Mouse (Mus musculus) CD8-positive naive resting alpha-beta T cell, adult 2 months (primary cell): ENCODE results near the gene Fut7.
A peak's percentile ranks its signal among the peaks of the same experiment; 100 is the strongest.
"Not testable (repeated sequence)": the region's sequence is repeated elsewhere in the genome, so short reads cannot be mapped to it uniquely, and the experiment has no call there.

Experiments
- DNase-seq, 2 experiments: peaks; one replicate each; pipeline ENCODE4 v3.0.0; 2022; ENCODE audit warnings: low read depth in 2 of 2, low spot score in 2 of 2

Fut7 gene

GRCm38 (mm10) chr2:25422587-25423410 is at the start of gene Fut7:
Gene Fut7, plus strand, starts transcription at chr2:25423267.
- DNase-seq = peak; percentile 35 to 43

GRCm38 (mm10) chr2:25373431-25373830 is 49.6 kb upstream of the Fut7 start:
- DNase-seq = no peak

DNA sequence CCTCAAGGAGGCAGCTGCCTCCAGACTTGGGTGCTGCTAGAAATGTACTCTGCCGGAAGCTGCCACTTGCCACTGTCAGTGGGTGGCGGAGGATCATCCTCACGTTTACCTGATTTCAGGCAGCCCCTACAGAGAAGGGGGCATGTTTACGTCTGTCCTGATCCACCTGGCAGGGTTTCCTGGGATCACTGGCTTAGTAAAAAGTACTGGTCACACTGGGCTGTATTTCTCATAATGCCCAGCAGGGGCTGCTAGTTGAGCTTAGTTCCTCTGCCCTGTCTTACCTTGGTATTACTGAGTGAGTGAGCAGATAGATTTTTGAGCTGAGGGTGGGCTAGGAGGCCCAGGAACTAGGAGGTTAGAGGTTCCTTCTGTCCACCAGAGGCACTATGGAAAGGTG is 46.5 kb upstream of the Fut7 start:
- peak in 1 of 2 experiments; percentile 42 for DNase-seq

DNA sequence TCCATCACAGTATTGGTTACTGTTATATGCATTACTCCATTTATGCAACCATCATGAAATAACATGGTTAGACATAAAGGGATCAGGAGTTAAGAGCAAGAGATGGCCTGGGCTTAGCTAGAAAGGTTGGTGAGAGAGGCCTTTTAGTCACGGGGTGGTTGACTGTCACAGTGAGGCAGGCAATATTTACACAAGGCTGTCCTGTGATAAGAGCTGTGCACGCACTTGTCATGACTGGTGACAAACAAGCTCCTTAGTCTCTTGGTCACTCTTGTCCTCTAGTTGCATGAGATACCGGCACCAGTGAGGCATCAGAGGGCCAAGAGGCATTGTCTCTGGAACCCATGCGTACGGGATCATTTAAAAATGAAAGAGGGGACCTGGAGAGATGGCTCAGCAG is 38.6 kb upstream of the Fut7 start:
- no peak for DNase-seq

DNA sequence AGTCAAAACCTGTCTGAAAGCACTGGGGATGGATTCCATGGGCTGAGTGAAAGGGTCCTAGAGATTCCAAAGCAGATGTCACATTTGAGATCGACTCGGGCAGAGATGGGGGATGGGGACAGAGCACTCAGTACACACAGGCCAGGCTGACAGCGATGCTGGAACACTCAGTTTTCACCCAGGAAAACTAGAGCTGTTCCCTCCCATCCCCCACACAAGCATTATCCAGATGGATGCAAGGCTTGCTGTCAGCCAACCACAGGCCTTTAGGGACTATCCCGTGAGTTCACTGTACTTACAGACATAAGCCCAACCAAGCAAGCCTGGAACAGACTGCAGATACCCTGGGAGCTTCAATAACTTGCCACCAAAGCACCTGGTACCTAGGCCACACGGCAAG is 31.8 kb upstream of the Fut7 start:
- no peak for DNase-seq

DNA sequence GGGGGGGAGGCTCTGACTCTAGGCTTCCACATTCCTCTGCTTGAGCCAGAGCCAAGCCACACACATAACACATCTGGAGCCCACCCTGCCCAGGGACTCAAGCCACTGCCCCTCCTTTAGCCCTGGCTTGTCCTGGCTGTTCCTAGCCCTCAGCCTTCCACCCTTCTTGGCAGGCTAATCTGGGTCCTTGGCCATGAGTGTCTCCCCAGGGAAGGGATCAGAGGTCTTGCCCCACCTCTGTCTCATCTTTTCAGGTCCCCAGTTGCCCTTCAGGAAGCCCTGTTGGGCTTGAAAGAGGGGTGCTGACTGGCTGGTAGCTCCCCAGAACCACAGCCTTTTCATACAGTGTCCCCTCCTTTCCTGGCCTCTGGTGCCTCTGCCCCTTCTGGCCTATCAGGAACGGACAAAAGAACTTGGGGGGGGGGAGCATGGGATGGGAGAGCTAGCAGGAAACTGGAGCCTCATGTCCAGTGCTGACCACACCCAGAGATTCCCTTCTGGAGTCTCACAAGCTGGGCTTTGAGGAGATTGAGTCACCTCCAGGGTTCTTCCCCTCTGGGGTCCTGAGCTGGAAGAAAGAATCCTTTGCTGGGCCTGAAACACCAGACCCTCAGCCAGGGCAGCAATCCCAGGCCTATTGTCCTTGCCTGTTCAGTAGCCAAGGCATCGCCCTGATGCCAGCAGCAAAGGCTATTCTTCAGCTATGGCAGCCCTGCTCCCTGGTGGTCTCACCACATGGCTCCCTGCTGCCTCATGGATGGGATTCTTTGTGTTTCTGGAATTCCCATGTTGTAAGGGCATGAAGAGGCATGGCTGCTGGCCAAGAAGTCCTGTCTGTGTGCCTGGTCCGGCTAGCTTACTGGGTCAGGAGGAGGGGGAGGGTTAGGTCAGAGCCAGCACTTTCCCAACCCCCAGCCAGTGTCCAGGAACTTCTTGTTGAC is 28.5 kb upstream of the Fut7 start:
- no peak for DNase-seq

GRCm38 (mm10) chr2:25395721-25396596 is 27.1 kb upstream of the Fut7 start, which contains the start of gene Entpd2:
Gene Entpd2, plus strand, starts transcription at chr2:25395874.
- DNase-seq = no peak

- DNase-seq = no peak
Observed at GRCm38 (mm10) chr2:25396597-25396983, 26.5 kb upstream of the Fut7 start.

DNA sequence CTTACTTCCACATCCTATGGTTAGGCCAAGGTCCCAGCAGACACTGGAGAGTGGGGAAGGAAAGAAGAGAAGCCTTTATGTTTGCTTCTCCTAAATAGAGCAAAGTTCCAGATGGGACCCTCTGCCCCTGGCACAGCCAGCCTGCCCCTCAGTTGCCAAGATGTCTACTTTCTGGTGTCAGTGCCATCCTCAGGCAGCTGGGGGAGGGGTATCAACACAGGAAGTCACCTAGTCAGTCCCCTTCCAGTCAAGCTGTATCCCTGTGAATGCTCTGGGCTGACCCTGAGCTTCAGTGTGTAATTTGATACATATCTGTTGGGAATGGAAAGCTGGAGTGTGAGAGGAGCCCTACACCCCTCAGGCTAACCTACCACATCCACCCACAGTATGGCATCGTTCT is 26.1 kb upstream of the Fut7 start:
- DNase-seq = no peak

GRCm38 (mm10) chr2:25398065-25398464 is 25.0 kb upstream of the Fut7 start:
- DNase-seq = no peak

GRCm38 (mm10) chr2:25399051-25399450 is 24.0 kb upstream of the Fut7 start, which contains the start of gene Npdc1:
Gene Npdc1, plus strand, starts transcription at chr2:25399351.
- no peak for DNase-seq

- DNase-seq = no peak
Observed at GRCm38 (mm10) chr2:25400291-25400690, 22.8 kb upstream of the Fut7 start.

DNA sequence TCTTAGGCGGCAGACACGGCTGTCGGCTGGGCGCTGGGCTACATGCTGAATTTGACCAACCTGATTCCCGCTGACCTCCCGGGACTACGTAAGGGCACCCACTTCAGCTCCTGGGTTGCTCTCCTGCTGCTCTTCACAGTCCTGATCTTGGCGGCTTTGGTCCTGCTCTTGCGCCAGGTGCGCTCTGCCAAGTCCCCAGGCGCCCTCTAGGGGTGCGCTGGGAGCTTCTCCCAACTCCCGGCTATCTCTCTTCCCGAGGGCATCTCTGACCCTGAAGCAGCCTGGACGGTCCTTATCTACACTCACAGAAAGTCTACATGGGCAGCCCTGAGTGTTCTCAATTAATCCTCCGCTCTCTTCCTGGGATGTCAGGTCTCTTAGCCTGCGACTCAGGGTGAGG is 22.3 kb upstream of the Fut7 start:
- DNase-seq = no peak

DNA sequence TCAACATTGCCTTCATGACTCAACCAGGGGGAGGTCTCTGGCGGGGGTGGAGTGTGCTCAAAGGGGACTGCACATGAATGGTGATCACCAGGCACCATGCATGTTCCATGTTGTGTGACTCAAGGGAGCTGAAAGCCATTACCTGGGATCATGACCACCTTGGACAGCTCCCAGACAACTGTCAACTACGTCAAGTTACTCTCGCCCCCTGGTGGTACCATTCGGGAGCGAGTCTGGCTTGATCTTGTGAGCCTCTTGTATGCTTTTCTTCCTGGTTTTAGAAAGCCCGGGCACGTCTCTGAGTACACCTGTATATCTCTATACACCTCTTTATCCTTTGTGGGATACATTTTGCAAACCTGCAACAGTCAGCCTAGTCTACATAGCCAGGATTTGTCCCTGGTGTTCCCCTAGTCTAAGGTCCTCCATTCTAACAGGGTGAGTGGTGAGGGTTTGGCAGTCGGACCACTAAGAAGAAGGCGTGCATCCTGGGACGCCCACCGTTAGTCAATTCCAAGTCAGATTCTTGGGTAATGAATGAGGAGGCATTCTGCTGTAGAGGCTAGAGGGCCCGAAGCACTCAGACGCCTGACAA is 20.6 kb upstream of the Fut7 start:
- DNase-seq = peak; percentile 74 to 85

- DNase-seq = peak in 1 of 2 experiments; percentile 8
Observed at GRCm38 (mm10) chr2:25402972-25403601, 20.0 kb upstream of the Fut7 start.

DNA sequence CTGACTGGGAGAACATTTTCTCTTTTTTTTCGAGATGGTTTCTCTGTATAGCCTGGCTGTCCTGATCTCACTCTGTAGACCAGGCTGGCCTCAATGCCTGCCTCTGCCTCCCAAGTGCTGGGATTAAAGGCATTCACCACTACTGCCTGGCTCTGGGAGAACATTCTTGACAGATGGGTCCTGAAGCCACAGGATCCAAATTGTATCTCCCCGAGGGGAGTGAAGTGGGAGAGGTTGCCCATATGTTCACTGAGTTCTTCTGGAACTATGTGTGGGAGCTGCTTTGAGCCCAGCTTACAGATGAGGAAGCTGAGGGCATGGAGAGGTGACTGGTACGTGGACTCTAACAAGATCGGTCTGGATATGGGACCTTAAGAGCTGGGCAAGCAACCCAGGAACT is 19.1 kb upstream of the Fut7 start:
- no peak for DNase-seq

DNA sequence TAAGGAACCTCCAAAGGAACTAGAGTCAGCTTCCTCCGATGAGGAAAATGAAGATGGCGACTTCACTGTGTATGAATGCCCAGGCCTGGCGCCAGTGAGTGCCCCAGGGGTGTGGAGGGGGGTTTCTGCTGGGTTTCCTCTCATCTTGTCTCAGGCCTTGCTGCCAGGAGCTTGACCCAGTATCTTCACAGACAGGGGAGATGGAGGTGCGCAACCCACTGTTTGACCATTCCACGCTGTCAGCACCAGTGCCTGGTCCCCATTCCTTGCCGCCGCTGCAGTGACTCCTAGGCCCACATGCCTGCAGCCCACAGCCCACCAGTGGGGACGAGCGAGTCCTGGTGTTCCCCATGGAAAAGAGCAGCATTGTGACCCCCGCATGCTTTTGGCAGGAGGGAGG is 14.2 kb upstream of the Fut7 start:
- no peak for DNase-seq

- DNase-seq = not testable (repeated sequence)
Observed at GRCm38 (mm10) chr2:25413436-25413835, 9.6 kb upstream of the Fut7 start.

GRCm38 (mm10) chr2:25417426-25417825 is 5.6 kb upstream of the Fut7 start:
- DNase-seq = no peak

GRCm38 (mm10) chr2:25421896-25422295 is 1.2 kb upstream of the Fut7 start:
- peak; percentile 26 to 46 for DNase-seq
